Mouse (Mus musculus) G1E-ER4 (cell line): ENCODE measurements around the gene Supt3. TPM values are rescaled to one million over a fixed set of nuclear protein-coding genes. Genes with fewer than 3 reads are reported as not detected.

Experiments
- GATA1 ChIP-seq: IDR thresholded peaks from one replicate; pipeline ENCODE4 v1.8.0; 2012; ENCODE audit warnings: low read length, inconsistent platforms
- polyA plus RNA-seq: library from polyadenylated mRNA; stranded (reverse); fragments of >175 nt; gene quantifications from 2 replicates; pipeline ENCODE4 v1.2.3, GENCODE M21; 2012

The Supt3 gene
- polyA plus RNA-seq, 1 experiment = 10.9 TPM

DNA sequence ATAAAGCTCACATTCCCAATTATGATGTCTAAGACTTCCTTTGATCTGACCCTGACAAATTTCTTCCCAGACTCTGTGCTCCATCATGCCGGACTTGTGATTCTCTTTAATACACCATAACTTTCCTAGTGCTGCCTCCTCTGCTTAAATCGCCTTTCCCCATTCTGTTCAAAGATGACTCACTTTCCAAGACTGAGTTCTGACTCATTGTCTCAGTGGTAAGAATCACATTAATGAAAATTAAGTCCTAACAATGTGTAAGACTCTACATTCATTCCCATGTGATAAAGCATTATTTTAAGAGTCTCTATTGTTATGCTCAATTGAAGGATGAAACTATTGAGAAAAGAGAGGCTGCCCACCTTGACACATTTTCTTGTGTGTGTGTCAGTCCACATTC, 6.1 kb upstream of the Supt3 start:
- TF ChIP-seq GATA1 = no peak

DNA sequence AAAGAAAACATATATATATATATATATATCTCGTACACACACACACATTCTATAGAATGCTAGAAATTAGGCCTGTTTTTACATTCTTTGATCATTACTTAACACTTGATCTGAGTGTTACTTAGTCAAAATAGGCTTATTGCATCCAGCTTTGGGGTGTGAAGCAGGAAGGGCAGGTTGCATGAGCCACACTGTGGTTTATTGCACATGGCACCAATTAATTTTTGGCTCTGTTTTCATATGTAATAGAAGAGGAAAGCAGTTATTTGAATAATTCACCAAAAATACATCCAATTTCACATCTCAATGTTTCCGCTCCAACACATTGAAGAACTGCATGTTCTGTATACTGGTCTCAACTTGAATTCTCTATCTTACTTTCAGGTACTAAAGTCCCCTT, 4.4 kb upstream of the Supt3 start:
- no peak for TF ChIP-seq GATA1

DNA sequence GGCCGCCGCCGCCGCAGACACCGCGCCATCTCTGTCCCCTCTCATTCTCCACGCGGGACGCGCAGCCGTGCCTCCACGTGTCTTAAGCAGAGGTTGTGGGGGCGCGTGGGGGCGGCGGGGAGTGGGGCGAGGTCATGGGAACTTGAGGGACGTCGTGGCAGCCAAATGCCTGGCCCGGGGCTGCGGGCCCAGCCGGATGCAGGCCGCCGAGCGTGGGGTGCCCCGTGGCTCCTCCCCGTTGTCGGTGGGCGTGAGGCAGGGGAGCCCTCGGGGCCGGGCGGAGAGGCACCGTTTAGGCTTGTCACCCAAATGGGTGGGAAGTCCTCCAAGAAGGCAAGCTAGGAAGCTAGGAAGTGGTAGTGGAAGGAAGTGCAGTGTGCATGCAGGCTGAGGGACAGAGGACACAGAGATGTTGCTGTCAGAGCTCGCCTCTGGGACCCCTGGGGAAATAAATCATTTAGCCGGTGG, 419 bp downstream of the Supt3 start:
- TF ChIP-seq GATA1 = no peak

DNA sequence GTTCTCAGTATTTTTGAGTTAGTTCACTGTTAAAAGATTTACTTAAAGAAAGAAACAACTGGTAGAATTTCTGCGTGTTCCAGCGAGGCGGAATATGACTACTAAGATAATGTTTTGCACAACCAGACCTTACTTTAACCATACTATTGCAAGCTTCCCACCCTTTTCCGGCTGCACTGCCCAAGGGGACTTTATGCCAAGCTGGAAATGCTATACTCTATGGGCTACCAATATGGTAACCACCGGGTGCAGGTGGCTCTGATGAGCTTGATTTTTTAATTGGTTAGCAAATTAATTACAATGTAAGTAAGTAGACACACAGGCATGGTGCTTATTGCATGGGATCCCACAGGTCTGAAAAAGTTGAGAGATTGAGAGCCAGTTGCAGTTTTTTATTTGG, 1.2 kb downstream of the Supt3 start:
- TF ChIP-seq GATA1 = no peak

DNA sequence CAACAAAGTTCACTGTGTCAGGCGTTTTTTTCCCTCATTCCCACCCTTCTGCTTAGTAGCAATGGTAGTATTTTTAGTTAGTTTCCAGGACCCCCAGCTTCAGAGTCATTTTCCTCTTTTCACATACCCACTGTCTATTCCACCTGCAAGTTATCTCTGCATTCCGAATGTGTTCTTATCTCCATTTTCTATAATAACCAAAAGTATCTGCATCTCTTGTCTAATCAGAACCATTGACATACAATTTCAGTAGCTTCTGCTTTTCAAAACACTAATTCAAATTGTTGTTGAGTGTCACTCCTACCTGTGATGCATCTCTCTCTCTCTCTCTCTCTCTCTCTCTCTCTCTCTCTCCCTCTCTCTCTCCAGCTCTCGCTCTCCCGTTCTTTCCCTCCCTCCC, 3.4 kb downstream of the Supt3 start:
- TF ChIP-seq GATA1 = no peak

DNA sequence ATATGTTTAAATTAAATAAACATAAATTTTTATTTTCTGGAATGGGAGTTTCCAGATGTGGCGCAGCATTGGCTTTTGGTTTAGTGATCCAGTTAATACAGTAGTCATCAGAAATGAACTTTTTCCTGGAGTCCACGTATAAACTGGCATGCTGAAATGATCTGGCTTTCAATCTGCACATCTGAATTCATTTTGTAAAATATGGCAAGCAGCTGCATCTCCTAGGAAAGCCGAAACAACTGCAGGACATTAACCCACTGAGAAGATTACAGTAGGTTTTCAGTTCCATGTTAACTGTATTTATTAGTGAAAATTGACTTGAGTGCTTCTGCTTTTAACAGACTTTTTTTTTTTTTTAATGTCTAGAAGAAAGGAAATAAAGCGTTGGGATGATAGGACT, 5.4 kb downstream of the Supt3 start:
- no peak for TF ChIP-seq GATA1

DNA sequence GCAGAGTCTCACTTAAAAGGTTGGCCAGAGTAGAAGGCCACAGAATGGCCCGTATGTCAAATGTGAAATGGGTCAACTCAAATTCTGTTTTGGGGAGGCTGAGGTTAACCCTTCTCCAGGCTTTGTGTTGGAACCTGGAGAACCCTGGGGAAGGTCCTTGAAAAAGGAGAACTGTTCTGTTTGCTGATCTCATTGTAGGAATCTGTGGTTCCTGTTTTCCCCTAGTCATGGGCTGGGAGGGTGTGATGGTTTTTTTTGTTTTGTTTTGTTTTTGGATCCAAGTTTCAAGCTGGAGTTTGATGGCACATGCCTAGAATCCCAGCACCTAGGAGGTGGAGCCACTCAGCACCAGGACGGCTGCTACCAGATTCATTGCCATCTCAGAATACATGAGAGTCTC, 6.2 kb downstream of the Supt3 start:
- TF ChIP-seq GATA1 = no peak

DNA sequence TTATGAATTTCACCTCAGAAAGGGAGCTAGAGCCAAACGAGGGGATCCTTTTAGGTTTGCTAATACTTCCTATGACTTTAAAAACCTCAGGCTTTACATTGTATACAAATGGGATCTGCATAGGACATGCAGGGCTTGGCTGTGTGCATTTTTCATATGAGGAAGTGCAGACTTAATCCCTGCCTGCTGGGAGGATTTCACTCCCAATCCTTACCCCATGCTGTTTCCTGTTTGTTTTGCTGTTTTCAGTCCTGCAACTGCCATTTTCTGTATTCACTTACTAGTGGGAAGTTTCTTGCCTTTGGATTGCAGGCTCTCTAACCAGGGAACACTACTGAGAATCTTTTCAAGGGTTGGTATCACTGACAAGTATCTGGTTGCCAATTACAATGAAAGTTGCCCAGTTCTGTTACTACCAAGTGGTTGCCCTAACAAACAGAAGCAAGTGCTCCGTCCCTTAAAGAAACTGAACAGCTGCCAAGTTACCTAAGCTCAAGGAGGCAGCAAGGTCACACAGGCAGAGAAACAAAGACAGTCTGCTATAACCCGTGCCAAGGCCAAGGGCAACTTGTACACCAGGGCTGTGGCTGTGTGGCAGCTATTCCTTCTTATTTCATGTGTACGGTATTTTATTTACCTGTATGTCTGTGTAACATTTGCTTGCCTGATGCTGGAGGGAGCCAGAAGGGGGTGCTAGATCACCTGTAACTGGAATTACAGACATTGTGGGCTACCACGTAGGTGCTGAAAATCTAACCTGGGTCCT, 12.2 kb downstream of the Supt3 start:
- no peak for TF ChIP-seq GATA1

DNA sequence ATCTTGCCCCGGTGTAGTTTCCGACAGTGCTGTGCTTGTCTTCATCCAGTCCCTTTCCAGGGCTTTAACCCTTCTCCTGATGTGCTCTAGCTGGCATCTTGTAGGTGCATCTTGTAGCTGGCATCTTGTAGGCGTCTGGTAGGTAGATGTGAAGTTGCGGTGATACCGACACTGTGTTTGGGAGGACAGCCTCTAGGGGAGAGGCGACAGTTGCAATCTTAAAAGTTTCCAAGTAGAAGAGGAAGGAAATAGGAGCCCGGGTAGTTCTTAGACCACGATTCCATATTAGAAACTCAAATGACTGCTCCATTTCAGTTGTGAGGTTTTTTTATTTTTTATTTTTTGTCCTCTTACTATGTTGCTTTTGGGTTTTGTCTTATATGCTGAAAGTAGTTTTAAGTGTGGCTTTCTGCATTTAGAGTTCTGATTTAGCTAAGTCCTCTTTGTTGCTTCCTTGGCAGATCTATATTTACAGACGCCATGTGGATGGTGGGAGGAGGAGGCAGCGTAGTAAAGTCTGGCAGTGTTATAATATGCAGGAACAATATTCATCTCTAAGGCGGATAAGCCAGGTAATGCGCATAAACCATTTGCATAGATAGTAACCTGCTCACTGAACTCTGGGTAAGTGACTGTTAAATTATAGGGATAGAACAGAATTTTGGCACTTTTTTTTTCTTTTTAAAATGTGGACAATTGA, 15.4 kb downstream of the Supt3 start:
- TF ChIP-seq GATA1 = no peak

DNA sequence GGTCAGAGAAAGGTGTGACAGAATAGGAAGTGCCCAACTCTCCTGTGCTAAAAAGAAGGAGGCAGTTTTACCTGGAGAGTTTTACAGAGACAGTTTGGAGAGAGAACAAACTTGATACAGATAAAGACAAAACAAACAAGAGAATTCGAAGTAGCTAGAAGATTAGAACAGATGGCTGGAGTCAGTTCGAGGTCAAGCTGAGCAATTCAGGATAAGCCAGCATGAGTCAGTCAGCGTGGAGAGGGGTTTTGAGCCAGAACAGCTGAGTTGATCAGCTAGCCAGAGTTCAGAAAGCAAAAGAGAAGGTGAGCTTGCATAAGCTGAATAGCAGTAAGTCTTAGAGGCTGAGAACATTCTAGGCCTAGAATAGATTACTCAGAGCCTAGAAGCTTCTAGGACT, 20.4 kb downstream of the Supt3 start:
- no peak for TF ChIP-seq GATA1

DNA sequence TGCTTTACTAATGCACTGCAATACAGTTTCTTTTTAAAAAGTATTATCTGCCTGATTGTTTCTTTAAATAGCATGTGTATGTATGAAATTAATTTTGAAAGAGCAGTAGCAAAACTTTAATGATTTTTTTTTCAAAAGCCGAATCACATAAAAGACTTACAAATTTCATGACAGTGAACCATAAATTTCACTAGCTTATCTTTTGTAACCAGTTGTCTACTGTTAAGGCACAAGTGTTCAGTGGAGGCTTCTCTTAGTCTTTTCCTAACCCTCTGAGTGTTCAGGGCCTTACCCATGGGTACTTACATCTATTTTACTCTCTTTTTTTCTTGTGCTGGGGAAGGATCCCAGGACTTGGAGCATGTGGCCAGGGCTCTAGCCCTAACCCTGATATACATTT, 30.1 kb downstream of the Supt3 start:
- no peak for TF ChIP-seq GATA1

DNA sequence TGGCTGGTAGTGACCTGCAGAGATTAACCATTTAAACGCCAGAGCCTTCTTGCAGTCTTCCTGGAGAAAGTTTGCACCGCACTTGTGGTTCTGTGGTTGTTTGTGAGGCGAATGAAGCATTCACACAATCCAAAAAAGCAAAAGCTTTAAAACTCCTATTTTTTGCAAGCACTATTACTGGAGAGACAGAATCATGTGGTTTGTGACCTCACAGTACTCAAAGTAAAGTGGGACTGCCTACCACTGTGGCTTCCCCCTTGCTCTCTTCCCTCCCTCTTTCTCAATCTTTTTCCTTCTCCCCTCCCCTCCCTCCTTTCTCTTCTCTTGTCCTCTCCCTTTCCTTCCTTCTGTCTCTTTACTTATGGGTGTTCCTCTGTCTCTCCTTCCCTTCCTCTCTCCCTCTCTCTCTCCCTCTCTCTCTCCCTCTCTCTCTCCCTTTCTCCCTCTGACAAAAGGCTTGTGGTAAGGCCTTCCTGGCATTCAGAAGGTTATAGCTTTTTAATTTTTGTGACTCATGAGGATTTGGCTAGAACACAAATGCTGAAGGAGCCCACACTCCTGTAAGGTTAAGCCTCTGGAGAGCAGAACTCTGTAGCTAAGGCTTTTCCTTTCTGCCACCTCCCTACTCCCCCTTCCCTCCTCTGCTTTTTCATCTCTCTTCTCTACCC, 37.7 kb downstream of the Supt3 start, which contains the start of gene Runx2:
Gene Runx2 (minus strand): TSS at position 290 of the 668 bp plus-strand sequence.
- no peak for TF ChIP-seq GATA1

DNA sequence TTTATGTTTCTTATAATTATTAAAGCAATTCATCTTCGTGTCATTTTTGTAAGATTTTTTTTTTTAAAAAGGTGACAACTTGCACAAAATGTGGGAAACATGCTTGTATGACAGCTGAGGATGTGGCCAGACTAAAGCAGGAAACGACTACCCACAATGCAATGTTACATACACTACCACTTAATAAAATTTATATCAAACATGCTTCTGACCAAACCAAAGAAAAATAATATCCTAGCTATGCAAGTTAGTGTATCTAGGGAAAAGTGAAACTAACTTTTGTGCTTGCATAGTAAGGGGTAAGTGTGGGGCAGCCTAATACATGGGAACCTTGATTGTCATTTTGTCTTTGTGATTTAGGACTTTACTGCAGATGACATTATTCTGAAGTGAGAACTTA, 41.9 kb downstream of the Supt3 start:
- no peak for TF ChIP-seq GATA1

DNA sequence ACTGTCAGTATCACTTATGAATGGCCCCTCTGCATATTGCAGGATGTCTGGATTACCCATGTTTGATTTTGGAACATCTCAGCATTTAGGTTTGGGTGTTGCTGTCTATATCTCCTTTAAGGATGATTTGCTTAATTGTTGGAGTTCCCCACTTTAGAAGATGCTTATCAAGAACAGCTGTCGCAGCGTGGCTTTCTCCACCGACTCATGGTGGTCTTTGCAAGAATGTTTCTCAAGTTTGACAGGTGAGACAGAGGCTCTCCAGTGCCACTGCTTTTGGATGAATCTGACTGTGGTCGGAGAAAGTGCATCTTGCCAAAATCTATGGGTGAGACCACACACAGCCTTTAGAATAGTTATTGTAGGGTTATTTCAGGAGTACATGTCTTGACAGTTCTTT, 42.9 kb downstream of the Supt3 start:
- TF ChIP-seq GATA1 = no peak

DNA sequence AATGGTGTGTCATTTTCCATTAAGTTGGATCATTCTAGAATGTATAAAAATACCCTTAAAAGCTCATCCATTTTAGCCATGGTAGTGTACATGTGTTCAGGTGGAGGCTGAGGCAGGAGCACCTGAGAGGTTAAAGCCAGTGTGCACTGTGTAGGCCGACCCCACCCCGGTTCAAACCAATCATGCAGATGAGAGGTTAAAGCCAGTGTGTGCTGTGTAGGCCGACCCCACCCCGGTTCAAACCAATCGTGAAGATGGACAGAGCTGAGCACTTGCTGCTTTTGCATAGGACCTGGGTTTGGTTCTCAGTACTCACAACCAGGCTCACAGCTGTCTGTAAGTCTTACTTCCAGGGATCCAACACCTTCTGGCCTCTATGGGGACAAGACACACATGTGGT, 45.0 kb downstream of the Supt3 start:
- no peak for TF ChIP-seq GATA1

DNA sequence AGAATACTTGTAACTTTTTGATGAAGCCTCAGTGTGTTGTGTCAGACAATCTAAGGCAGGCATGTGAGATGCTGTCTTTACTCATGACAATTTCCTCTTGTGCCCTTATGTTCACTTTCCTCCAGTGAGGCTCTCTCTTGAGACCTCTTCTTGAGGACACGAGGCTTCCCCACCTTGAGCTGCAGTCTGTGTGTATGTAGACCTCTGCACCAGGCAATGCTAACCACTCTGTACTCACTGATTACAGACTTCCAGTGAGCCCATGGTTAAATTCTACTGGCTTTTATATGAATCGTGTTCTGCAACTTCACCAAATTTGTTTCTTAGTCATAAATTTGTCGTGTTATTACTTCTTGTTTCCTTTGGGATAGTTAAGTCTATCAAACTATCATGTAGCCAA, 50.2 kb downstream of the Supt3 start:
- TF ChIP-seq GATA1 = no peak
